Mouse (Mus musculus): Measurements from ENCODE around the gene Dnase1l3. TPM values are rescaled to one million over a fixed set of nuclear protein-coding genes. Genes with fewer than 3 reads are reported as not detected.

Gene Dnase1l3
- not detected for total RNA-seq (2021)
- long read RNA-seq, experiment 1, partial matches to known transcripts = 0 of 1 reads
- long read RNA-seq, experiment 1, other reads (novel, unspliced or antisense) = 1 of 1 reads
- long read RNA-seq, experiment 2 = 0 reads

DNA sequence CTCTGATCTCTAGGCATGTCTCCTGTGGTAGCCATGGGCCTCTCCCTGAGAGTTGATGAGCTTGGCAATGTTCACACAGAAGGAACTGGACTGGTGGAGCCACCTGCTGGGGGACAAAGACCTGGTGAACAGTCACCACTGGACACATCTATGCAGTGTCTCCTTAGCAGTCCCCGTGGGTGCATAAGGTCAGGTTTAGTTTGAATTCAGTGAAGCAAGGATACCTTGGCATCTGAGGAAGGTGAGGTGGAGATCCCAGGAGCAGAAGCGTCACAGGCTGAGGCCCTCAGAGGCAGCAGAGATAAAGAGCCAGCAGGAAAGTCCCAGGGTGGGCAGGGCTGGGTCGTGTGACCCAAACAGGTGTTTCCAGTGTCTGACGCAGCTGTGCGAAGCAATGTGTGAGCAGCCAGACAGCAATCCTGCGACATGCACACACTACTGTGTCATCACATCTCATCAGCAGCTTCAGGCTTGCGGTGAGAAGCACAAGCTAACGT lies at the start of gene Dnase1l3:
Gene Dnase1l3, minus strand, starts transcription at position 303 of the 497 bp plus-strand sequence.
- peak; percentile 23 to 36 for DNase-seq (ENCODE audit: low spot score in 2 of 2)

DNA sequence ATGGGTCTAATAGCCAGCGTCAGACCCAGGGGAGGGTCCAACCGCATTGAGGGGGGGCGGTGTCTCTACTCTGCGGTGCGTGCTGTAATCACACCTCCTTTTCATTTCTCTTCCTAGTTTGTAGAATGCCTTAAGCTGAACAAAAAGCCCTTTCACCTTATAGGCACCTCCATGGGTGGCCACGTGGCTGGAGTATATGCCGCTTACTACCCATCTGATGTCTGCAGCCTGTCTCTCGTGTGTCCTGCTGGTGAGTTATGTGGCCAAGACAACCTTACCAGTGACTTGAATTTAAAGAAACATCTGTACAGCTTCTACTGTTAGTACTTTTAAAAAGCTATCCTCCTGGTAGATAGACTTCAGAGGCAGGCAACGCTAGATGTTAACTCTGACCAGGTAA lies 48.2 kb upstream of the Dnase1l3 start:
- DNase-seq (ENCODE audit: low spot score in 2 of 2) = no peak

GRCm38 (mm10) chr14:8042120-8042519 lies 47.7 kb upstream of the Dnase1l3 start:
- no peak for DNase-seq (ENCODE audit: low spot score in 2 of 2)

DNA sequence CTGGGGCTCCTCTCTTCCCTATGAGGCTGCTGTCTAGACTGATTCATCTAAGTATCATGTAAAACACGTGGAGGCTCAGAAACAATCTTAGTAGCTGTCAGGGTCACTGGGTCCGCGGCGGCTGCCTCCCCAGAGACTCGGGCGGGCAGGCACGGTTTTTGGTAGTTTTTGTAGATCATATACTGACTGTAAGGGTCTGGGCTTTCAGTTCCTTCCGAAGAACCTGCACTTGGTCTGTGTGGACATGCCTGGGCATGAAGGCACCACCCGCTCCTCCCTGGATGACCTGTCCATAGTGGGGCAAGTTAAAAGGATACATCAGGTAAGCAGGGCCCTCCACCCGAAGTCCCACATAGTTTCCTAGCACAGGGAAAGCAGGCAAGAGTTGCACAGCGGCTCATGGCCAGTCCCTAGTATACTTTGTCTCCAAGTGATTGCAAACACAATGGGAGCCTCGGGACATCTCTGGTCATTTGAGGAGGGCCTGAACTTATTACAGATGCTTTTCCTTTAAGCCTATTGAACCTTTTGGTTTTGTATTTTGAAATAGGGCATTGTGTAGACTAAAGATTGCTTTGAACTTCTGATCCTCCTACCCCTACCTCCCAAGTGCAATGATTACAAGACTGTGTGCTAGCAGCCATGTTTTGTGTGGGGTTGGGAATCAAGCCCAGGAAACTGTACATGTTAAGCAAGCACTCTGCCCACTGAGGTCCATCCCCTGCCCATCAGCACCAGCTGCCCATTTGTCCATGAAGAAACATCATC lies 46.7 kb upstream of the Dnase1l3 start:
- DNase-seq (ENCODE audit: low spot score in 2 of 2) = no peak

- DNase-seq (ENCODE audit: low spot score in 2 of 2) = no peak
Measured at GRCm38 (mm10) chr14:8040179-8040578, 45.8 kb upstream of the Dnase1l3 start.

DNA sequence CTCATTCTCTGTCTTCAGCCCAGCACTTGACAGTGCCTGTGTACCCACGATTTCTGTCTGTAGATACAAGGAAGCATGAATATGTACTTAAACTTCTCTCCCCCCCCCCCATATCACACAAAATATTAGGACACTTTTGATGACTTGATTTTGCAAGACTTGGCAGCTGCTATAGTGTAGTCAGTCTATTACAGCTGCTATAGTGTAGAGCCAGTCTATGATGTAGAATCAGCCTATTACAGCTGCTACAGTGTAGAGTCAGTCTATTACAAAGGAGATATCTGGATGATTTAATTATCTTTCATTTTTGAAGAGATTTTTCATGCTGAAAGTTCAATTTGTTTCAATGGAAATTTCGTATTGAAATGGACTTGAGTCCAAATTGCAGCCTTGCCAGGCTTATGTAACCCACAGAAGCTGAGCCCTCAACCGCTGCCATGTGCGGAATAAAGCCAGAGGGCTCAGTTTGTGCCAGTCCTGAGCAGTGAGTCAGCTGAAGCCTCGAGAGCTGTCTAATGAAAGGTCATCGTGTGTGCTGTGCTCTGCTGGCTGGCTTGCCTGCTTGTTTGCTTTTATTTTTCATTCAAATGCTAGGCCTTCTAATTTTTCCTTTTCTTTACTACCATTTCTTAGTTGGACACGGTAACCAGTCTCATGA lies 44.5 kb upstream of the Dnase1l3 start:
- DNase-seq (ENCODE audit: low spot score in 2 of 2) = peak; percentile 53

DNA sequence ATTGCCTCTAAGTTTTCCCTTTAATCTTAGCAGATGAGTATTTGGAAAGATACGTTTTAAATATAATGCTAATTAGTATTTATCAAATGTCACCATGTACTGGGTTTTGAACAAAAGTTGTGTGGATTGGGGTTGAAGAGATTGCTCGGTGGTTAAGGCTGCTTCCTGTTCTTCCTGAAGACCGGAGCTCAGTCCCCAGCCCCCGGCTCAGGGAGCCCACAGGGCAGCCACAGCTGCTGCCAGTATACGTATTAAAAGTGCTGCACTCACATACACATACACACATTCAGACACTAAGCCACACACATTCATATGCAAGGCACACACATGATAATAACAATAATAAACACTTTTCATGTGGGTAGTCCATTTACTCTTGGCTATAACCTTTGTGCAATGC lies 43.8 kb upstream of the Dnase1l3 start:
- no peak for DNase-seq (ENCODE audit: low spot score in 2 of 2)

DNA sequence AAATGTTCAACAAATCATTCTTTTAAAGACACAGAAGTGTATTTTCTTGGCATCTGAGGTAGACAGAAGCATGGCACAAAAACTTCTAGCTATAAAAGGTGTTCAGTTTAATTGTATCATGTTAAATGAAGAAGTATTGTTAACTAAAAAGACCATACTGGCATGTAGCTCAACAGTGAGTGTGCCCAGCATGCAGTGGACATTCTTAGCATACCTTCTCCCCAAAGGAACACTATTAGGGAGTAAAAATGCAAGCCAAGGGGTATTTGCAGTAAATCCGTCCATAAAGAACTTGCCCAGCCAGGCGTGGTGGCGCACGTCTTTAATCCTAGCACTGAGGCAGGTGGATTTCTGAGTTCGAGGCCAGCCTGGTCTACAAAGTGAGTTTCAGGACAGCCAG lies 42.0 kb upstream of the Dnase1l3 start:
- no peak for DNase-seq (ENCODE audit: low spot score in 2 of 2)

GRCm38 (mm10) chr14:8035951-8036350 lies 41.6 kb upstream of the Dnase1l3 start:
- DNase-seq (ENCODE audit: low spot score in 2 of 2) = no peak

GRCm38 (mm10) chr14:8034561-8034960 lies 40.2 kb upstream of the Dnase1l3 start:
- DNase-seq (ENCODE audit: low spot score in 2 of 2) = no peak

DNA sequence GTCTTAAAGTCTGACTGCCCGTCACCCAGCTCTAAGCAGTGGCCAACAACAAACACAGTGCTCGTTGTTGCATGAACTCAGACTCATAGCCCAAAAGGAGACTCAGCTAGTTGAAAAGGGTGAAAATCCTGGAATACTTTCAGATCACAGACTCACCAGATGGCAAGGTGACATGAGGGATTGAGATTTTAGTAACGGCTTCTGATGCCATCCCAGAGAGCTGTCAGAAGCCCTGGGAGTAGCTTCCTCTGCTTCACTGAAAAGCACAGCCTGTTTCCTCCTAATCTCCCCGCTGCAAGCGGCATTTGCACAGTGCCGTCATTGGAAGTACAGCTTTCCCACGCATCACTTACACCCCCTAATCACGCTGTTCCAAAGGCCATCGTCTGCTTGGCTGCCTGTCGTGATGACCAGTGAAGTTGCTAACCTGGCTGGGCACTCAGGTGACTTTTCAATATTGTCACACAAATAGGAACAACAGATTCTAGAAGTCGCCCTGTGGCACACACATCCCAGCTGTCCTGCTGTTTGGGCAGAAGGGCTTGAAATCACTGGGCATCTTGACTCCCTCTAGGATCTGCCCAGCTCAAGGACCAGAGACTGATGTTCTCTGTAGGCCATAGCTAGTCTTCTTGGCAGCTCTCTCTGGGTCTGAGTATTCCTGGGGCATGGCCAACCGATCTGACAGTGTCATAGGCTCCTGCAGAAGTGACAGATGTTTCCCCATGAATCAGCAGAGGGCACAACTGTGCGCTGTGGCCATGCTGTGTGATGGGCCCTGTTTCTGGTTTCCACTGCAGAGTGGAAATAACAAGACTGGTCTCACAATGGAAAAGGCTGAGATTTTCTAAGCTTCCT lies 37.9 kb upstream of the Dnase1l3 start:
- DNase-seq (ENCODE audit: low spot score in 2 of 2) = peak; percentile 55 to 69

- DNase-seq (ENCODE audit: low spot score in 2 of 2) = no peak
Measured at GRCm38 (mm10) chr14:8030535-8030934, 36.2 kb upstream of the Dnase1l3 start.

DNA sequence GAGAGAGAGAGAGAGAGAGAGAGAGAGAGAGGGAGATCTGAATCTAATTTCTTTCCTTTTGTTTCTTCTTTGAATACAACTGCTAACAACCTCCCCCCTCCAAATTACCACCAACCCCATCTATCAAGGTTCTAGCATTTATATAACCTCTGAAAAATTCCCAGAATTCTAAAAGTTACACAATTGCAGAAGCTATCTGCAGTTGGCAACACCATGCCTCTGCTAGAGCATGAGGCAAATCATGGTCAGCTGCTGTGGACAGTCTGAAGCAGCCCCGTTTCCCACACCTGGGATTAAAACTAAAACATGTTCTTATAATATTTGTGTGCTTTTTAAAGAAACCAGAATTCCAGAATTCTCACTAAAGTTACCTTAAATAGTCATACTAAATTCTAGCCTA lies 35.4 kb upstream of the Dnase1l3 start:
- DNase-seq (ENCODE audit: low spot score in 2 of 2) = no peak

DNA sequence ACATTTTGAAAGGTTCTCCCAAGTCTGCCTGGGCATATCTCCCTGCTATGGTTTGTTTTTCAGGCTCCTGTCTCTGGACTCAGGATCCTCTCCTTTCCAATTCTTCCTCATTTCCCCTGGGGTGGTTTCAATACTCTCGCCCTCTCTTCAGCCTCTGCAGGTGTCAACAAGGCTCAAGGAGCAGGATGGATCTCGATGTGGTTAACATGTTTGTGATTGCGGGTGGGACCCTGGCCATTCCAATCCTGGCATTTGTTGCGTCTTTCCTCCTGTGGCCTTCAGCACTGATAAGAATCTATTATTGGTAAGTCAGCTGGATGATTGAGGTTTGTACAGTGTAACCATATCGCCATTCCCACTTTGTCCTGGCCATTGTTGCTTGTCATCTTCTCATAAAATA lies 33.7 kb upstream of the Dnase1l3 start:
- DNase-seq (ENCODE audit: low spot score in 2 of 2) = no peak

DNA sequence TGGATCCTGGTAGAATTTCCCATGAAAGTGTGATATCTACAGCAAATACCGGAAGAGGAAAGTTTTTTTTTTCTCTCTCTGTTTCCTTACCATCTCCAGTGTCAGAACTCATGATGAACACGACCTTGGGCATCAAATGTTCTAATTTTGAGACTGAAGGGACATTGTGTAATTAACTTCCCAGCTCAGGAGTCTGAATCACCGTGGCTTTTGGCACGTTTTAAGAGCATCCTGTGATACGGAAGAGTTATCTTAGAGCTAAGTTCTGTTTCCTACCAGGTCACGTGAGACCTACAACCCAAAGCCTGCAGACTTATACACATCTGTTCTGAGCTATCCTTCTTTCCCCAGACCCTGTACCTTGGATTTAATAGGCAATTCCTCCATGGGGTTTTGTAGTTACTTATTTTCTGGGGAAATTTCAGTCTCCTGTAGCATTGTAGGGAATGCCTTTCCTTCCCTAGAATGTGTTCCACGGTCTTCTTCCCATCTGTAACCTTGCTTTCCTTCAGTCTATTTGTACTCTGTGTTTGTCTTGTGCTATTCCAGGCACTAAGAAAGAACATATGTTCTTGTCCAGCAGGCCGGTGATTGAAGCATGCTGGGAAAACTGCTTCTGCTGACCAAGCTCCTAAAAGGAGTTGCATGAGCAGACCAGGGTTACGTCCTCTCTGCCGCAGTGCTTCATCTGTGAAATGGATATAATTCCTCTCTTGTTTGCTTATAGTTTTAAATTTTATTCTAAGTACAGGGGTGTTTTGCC lies 32.6 kb upstream of the Dnase1l3 start:
- DNase-seq (ENCODE audit: low spot score in 2 of 2) = no peak

DNA sequence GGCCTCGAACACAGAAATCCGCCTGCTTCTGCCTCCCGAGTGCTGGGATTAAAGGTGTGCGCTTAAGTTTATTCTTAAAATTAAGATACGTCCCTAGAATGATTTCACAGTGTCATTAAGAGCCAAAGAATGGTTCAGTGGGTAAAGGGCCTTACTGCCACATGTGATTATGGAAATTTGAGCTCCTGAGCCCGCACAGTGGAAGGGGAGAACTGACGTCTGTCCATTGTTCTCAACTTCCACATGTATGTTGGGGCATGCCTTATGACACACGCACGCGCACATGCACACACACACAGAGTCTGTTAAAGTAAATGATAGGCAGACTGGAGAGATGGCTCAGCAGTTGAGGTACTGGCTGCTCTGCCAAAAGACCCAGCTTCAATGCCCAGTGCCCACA lies 30.6 kb upstream of the Dnase1l3 start:
- no peak for DNase-seq (ENCODE audit: low spot score in 2 of 2)

GRCm38 (mm10) chr14:8024469-8024868 lies 30.1 kb upstream of the Dnase1l3 start:
- DNase-seq (ENCODE audit: low spot score in 2 of 2) = no peak

GRCm38 (mm10) chr14:8020546-8020945 lies 26.2 kb upstream of the Dnase1l3 start:
- no peak for DNase-seq (ENCODE audit: low spot score in 2 of 2)

DNA sequence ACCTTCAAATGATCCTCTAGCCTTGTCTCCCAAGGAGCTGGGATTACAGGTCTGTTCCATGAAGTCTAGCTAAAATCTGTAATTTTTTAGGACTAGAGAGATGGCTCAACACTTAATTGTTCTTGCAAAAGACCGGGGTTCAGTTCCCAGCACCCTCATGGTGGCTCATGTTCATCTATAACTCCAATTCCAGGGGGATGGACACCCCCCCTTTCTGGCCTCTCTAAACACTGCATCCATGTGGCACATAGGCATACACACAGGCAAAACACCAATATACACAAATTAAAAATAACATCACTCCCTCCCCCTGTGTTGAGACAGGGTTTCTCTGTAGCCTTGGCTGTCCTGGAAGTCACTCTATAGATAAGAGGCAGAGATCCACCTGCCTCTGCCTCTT lies 25.6 kb upstream of the Dnase1l3 start:
- no peak for DNase-seq (ENCODE audit: low spot score in 2 of 2)

DNA sequence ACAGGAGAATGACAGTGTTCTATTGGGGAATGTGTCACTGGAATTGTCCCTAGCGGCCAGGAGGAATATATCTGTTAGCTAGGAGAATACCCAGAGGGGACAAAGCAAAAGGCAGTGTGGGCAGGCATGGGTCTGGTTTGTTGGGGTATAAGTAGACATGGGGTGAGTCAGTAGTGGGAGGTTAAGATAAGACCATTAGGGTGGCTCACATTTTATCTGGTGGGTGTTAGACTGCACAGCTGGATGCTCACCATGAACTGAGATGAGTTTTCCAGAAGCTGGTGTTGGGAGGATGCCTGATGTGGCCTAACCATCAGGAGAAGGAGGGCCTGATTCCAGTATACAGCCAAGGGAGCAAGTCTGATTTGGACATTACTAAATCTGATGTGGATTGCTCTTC lies 22.6 kb upstream of the Dnase1l3 start:
- no peak for DNase-seq (ENCODE audit: low spot score in 2 of 2)

- no peak for DNase-seq (ENCODE audit: low spot score in 2 of 2)
Measured at GRCm38 (mm10) chr14:8016276-8016675, 21.9 kb upstream of the Dnase1l3 start.
